Mouse (Mus musculus) 3T3-L1 (cell line): Measurements from ENCODE around the gene Srcin1.

Experiments
- DNase-seq: peaks from one replicate; pipeline ENCODE4 v3.0.0-alpha.2; 2015; ENCODE audit warnings: low read depth, low spot score

Srcin1 gene

DNA sequence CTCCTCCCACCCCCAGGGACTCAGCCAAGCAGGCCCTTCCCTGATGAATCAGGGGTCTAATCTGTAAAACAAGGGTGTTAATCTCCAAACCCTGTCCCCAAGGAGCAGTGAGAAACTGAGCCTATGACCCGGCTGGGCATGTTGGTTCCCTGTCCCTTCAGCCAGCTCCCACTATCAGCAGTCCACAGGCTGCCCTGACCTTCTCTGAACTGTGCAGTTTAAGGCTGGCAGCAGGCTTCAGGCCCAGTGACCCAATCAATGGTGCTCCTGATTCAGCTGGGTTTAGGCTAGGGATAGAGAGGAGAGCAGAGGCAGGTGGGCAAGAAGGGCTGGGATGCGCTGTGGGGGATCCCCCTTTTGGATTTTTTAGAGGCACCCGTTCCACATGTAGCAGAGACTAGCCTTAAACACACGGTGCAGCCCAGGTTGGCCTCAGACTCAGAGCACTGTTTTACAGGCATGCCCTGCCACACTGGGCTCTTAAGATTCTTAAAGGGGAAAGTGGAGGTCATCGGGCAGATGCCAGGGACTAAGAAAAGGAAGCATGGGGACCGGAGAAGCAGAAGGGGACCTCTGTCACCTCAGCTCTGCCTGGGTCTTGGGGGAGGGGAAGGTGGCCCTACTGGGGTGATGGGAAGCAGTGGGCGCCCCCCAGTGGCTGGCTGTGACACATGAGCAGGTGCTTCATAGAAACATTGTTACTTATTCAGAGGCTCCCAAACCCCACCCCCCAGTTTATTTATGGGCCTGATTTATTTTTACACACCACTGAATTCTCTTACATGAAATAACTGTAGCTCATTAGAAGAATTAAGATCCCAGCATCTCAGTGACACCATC lies 19.2 kb downstream of the Srcin1 start:
- peak; percentile 48 for DNase-seq

DNA sequence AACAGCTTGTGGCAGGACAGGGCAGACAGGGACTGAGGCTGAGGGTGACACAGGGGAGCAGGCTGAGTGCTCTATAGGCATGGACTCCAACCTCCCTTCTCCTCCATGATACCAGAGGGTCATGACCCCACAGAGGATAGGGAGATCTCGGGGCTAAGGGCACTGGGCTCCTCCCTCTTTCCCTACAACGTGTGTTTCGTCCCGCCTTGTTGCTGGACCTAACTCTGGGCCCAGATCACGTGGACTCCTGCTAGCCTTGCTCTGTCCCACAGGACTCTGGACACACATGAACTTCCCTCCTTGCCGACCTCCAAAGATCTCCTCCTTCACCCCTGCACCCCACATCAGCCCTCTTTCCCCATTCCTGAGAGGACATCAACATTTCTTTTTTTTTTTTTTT lies 20.8 kb downstream of the Srcin1 start:
- no peak for DNase-seq

DNA sequence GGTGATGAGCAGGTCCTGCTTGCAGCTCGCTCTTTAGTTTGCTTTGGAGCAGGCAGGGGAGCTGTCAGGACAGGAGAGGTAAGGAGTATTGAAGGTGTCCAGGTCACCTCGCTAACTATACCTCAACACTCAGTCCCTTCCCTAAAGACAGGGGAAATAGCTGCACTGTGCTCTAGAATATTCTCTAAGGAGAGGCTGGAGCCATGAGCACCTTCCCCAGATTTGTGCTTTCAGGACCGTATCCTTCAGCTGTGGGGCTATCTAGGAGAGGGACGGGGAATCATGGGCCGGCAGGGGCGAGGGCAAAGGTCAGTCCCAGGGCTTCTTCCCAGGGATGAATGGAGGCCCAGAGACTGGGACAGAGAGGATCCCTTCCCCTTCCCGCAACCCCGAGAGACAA lies 23.8 kb downstream of the Srcin1 start:
- no peak for DNase-seq

DNA sequence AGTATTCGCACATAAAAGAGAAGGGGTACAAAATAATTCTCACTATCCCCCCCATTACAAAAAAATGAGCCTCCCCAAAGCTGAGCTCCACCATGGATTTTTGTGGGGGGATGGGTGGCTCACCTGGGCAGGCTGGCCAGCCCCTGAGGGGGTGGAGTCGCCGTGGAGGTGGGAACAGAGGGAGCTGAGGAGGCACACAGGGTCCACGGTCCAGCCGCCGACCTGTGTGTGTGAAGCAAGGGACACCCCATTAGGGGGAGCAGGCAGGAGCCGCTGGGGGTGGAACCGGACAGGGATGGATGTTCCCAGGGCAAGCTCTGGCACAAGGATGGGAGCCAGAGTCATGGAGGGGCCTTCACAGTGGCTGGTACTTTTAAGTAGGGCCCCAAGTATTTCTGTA lies 27.2 kb downstream of the Srcin1 start:
- no peak for DNase-seq

DNA sequence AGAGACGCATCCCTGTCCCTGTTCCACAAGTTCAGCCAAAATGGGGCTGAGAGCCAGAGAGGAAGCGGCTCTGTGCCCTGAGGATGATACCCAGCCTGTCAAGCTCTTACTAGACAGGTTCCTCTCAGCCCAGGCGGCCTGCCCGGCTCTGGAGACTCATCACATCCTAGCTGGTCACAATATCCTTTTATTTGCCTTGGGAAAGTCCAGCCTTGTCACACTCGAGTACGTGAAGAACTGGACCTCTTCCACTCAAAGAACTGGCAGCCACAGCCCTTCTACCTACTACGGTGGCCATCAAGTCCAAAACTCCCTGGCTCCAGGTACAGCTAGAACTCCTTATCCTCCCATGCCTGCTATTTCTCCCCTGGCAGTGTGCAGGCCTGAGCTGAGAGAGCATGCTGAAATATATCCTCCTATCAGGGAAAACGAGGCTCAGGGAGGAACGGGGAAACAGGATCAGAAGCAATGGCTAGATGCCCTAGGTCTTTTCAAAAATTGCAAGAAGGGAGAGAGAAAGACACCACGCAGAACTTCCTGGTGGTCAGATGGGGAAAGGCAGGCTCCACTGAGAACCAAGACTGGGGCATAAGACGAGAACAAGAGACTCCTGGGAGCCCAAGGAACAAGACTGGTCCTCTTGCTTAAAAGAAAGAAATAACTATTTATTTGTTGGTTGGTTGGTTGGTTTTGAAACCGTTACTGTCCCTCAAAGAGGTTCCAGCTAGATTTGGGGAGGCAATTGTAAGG lies 27.9 kb downstream of the Srcin1 start:
- DNase-seq = no peak

DNA sequence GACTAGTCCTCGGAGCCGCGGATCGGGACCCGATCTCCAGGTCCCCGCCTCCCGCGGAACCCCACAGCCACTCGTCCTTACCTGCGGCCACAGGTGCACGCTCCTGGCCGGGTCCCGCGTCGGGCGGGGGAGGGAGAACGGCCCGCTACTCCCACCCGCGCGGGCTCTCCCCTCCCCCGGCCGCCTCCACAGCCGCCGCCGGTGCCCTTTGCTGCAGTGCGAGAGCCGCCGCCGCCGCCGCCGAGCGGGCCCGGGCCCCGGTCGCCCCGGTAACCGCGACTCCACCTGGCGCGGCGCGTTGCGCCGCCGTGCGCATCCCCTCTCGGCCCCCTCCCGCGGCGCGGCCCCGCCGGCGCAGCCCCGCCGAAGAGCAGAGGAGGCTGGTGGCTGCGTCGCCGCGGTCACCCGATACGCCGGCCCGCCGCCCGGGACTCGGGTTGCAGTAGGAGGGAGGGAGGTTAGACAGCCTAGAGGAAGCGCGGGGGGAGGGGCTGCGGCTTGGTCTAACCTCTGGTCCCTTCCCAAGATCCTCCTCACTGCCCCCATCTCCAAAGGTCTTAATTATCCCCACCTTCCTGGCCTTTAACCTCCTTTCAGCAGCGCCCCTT lies 29.1 kb downstream of the Srcin1 start:
- no peak for DNase-seq

DNA sequence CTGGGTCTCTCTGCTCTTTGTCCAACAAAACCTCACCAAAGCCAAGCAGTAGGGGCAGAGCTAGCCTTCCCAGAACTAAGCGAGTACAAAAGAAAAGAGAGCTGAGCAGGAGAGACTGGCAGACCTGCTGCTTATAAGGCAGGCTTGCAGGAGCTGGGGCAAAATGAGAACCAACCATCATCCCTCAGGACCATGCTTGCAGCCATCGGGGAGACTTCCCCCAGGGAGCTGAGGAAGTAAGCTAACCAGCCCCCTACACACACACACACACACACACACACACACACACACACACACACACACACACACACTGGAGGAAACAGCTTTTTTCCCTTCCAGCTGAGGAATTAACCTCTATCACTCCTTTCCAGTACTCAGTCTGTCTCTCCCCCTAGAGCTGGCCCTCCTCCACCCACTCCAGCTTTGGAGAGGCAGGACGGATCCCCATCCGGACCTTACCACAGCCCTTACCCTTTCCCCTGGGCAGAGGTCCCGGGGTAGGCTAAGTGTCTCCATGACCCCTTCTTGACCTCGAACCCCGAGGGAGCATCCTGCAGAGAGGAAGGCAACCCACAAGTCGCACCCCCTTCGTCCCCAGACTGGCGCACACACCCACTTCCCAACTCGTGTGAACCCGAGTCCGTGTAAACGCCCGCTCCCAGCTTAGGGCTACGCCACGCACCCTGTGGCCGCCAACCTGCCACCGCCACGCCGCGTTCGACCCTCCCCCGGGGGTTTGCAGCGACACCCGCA lies 30.0 kb downstream of the Srcin1 start:
- DNase-seq = no peak

DNA sequence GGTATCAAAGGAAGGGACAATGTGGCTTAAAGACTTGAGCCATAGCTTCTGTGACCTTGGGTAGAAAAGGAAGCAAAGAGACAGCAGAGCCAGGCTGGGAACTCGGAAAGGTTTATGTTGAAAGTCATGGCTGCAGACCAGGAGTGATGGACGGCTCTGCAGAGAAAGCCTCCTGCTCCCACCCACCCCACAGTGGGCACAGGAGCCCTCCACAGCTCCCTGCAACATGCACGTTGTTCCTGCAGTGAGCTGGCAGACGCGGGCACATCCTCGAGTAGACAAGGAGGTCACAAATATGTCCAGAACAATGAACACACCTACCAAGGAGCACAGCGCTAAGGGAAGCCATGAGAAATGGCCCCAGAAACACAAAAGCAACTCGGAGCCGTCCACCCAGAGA lies 32.1 kb downstream of the Srcin1 start:
- DNase-seq = no peak

DNA sequence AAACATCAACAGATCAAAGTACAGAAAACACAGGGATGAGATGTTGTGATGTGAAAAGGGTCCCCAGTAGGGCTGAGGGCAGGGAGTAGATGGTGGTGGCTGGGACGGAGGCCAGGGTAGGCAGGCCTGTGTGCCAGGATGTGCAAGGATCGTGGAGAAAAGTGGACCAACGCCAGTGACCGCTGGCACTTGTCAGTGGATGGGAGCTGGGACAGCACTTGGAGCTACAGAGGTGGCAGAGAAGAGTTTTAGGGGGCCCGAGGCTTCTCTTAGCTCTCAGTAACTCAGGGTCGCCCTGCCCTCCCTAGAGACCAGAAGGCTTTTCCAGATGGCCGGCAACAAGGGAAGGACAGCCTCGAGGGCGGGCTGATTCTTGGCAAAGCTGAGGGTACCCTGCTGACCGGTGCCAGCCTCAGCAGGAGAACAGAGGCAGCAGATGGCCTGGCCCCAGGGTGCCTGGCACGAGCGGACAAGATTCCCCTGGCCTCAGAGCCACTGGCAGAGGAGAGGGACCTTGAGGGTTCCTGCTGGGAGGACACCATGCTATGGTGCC lies 32.7 kb downstream of the Srcin1 start:
- no peak for DNase-seq

DNA sequence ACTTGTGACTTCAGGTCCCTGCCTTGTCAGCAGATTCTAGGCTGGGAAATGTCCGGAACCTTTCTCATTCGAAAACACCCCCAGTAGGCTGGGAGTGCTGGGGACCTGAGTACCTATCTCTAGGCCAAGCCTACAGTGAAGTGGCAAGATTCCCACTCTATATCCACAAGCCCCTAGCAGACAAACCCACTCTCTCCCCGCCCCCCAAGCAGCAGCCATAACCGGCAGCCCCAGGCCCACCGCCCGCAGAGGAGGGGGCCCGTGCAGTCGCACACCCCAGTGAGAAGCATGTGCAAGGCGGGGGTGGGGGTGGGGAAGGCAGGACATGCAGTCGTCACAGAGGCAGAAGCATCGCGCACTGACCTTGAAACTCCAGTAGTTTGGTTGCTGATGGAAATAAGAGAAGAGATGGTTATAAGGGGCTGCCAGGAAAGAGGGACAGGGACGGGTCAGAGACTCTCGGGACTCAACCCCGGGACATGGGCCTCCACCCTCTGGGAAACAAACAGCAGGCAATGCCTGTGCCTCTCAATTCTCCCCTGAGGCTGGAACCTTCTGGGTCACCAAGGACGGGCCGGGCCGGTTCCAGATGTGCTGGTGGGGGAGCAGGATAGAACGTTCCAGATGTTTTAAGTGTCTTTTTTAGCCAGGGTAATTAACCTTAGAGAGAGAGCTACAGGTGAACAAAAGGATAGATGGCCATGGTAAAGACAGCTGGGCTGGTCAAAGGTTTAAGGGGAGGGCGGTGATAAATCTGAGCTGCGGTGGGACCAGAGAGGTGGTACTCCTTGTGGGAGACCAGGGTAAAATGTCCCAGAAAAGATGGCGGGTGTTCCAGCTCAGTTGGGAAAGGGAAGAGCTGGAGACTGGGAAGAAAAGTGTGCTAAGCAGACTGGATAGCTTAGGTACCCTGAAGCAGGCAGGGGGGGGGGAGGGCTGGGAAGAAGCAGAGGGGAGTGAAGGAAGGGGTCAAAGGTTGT lies 33.5 kb downstream of the Srcin1 start:
- DNase-seq = no peak

DNA sequence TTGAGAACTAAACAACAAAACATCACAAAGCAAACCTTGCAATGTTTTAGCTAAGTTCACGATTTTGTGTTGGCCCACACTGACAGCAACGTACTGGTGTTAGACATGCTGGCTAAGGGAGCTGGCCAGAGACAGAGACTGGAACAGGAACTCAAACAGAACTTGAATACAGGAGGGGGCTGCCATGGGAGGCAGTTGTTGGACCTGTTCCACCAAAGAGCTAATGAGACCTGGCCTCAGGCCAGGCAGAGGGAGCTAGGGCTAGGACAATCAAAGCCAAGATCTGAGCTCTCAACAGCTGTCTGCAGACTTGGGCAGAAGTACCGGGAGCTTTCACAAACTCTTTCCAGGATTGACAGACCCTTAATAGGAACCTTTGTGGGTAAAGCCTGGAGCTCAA lies 35.4 kb downstream of the Srcin1 start:
- DNase-seq = no peak

DNA sequence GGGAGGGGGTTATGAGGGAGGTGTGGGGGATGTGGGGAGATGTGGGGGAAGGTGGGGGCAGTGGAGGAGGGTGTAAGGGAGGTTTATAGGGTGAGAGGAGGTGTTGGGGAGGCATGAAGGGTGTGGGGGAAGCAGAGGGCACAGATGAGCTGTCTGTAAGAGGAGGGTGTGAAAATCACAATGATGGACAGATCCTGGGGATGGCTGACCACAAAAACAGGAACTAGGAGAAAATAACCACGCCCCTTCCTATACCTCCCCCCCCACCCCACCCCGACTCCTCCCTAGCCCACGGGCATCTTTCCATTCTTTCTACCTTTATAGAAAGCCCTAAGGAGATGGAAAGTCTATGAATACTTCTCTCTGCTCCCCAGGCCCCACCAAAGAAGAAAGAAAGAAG lies 35.9 kb downstream of the Srcin1 start:
- no peak for DNase-seq

DNA sequence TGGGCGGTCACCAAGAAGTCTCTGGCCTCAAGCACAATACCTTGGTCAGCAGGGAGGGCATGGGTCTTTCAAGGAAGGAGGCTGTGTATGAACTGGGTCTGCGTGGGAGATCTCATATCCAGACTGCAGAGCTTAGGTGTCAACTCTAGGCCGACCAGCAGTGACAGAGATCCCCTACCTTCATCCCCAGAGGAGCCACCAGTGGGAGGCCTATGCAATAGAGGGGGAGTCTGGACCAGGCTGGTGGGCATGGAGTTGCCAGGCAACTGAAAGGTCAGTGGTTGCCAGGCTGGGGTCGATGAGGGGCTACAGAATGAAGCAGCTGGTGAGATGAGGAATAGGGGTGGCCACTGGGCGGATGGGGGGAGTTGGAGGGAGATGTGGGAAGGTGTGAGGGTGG lies 36.4 kb downstream of the Srcin1 start:
- no peak for DNase-seq

DNA sequence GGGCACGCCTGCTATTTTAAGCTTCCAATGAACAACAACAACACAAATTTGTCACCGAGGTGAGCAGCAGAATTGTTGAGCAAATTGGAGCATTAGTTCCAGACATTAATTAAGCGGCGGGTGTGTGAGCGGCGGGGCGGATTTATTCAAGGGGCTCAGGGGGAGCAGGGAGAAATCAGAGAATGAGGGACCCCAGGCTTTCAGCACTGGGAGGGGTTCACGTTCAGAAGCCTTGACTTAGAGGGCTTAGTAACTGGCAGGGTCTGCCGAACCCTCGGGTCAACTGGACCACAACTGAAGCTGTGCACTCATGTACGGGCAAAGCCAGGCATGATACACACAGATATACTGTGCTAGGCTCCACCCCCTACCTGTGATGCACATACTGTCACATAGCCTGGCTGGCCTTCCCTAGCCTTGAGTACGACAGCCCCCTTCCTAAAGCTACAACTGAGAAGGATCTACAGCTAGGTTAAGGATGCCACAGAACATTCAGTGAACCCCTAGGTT lies 38.4 kb downstream of the Srcin1 start:
- DNase-seq = no peak

DNA sequence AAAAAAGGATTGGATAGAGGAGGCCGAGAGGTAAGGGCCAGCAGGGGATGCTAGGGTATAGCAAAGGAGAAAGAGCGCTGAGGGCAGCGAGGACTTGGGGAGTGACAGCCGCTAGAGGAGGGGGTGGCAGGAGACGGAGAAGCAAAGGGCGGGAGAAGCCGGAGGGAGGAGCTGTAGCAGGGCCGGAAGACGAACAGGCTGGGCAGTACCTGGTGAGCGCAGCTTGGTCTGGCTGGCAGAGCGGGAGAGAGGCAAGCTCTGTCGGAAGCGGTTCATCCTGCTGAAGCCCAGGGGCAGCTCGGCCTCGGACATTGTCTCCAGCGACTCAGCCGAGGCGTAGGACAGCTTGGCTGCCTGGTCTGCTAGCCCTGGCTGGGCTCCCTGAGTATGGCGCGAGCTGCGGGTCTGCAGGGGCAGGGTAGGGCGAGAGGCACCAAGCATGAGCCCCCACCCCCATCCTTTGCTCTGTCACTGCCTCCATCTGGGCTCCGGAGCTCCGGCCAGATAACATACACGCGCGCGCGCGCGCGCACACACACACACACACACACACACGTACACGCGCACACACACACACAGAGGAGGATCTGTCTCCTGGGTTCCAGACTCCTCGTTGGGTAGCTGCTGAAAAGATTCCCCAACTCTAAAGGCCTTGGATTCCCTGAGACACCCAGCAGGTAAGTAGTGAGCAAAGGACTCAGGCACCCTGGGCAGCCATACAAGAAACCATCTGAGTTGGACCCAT lies 39.0 kb downstream of the Srcin1 start:
- no peak for DNase-seq

DNA sequence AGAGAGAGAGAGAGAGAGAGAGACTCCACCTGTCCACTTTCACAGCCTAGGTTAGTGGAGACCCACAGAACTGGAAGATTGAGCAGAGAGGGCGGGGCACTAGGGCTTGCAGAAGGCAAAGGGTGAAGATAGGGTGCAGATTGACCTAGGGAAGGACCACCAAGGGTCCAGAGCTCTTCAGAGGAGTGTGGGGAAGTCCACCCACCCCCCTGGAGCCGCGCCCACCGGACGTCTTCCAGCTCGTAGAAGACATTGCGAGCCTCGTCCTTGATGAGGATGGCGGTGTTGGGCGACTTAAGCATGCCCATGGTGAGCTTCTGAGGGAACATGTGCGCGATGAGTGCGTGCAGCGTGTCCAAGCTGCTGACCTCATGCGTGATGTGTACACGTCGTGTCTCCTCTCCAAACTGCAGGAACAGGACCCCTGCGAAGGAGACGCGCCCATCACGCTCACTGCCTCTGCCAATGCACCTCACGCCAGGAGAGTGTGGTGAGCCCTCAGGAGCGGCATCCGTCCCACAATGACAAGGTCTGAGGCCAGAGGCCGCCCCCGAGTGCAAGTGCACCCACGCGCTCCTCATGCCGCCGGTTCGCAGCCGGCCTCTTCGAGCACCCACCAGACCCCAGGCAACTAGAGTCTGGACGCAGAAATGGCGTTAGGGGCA lies 39.8 kb downstream of the Srcin1 start:
- no peak for DNase-seq

DNA sequence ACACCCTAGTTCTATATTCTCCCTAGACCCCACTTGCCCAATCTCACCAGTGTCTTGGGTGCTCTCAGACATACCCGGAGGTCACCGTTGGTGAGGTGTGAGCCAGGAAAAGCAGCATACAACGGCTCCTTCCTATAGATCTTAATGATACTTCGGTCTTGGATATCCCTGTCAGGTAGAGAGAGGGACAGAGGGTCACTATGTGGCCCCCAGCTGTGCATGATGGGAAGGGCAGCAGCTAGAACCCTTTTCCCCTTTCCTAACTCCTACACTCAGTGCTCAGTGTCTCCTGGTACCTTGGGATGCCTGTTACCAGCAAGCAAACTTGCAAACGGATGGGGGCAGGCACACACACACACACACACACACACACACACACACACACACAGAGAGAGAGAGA lies 40.3 kb downstream of the Srcin1 start:
- DNase-seq = no peak

DNA sequence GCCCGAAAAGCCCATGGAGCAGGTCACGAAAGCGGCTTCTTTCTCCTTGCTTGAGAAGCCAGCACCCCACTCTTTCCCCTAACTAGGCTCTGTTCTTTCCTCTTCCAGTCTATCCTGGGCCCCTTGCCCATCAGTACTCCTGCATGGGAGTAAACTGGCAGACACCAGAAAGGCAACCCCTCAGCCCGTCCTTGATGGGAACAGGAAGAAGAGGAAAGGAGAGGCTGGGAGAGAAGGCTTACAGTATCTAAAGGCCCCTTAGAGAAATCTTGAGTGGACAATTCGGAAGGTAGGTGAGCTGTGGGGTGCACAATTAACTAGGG lies 40.7 kb downstream of the Srcin1 start:
- DNase-seq = no peak
